Mouse (Mus musculus) brain, embryonic 18.5 days (tissue): ENCODE data around the gene 3110082I17Rik.
"Not testable (repeated sequence)": the region's sequence is repeated elsewhere in the genome, so short reads cannot be mapped to it uniquely, and the experiment has no call there.

Source experiments
- DNase-seq: peaks from one replicate; pipeline ENCODE4 v3.0.0-alpha.2; 2012; ENCODE audit warnings: low read depth, low spot score

3110082I17Rik gene

GRCm38 (mm10) chr5:139395528-139395927, 64.8 kb downstream of the 3110082I17Rik start:
- no peak for DNase-seq

GRCm38 (mm10) chr5:139394399-139394798, 65.9 kb downstream of the 3110082I17Rik start:
- no peak for DNase-seq

- no peak for DNase-seq
These were observed 67.1 kb downstream of the 3110082I17Rik start for GRCm38 (mm10) chr5:139393197-139393588.

GRCm38 (mm10) chr5:139392219-139393196, 67.8 kb downstream of the 3110082I17Rik start:
- no peak for DNase-seq

GRCm38 (mm10) chr5:139391309-139391990, 68.9 kb downstream of the 3110082I17Rik start:
- no peak for DNase-seq

DNA sequence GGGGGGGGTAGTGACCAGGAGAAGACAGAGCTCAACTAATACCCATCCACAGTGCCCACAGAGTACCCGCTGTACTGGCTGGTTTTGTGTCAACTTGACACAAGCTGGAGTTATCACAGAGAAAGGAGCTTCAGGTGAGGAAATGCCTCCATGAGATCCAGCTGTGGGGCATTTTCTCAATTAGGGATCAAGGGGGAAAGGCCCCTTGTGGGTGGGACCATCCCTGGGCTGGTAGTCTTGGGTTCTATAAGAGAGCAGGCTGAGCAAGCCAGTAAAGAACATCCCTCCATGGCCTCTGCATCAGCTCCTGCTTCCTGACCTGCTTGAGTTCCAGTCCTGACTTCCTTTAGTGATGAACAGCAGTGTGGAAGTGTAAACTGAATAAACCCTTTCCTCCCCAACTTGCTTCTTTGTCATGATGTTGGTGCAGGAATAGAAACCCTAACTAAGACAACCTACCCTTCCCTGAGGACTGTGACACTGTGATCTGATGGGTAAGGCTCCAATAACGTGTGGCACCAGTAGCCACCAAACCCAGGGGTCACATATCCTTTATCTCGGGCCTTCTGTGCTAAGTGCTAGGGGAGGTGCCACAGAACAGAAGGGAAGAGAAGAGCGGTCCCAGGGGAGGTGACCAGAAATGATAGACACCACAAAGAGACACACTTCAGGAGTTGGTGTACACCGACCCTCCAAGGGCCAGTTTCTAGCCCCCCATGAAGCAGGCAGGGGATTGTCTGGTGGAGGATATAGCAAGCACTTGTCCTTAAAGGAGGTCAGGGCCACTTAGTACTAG, 69.8 kb downstream of the 3110082I17Rik start:
- DNase-seq: not testable (repeated sequence)

DNA sequence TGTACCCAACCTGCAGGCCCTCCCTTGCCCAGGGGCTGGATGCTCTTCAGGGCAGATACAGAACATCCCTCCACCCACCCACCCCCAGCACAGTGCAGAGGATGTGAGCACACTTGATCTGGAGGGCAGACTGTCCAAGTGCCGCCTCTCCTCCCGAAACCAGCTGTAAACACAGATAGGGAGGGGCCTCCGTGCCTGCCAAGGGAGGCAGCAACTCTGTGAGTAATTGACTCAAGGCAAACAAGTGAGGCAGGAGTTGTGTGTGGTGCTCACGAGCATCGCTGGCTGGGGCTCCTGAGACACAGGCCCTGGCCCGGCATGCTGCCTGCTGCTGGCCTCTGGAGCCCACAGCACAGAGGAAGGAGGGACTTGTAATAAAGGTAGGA, 70.7 kb downstream of the 3110082I17Rik start:
- no peak for DNase-seq

DNA sequence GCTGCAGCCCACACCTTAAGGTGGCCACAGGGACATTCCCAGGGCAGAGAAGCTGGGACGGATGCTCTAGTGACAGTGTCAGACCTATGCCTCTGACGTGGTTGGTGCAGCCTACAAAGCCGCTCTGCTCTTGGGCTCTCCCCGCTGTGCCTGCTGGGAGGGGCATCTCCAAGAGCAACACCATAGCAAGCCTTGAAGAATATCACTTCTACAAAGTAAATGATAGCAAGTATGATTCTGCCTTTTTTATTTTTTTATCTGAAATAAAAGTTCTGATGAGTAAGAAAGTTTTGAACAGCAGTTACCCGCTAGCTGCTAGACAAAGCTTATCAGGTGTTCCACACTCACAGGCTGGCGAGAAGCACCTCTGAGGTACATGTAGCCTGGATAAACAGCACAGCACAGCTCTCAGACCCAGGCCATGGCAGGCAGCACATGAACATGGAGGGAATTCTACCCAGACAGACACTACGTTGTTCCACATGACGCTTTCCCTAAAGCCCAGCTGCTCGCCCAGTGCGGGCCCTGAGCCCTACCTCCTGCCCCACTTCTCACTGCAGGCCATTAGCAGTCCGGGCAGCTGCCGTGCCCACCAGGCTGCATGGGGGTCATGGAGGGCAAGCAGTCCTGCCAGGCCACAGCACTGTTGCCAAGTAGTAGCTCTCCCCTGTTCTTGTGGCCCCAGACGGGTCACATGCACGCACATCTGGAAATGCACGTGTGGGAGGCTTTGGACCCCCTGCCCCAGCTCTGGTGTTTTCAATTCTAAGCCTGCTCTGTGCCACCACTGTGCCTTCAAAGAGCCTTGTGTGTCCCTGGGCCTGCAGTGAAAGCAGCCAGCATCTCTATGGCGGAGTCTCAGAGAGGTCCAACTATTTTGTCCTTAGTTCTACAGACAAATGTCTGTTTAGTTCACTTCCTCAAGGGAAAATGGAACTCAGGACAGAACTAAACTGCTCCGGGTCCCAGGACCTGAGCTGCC, 71.3 kb downstream of the 3110082I17Rik start:
- no peak for DNase-seq

- DNase-seq: no peak
These were observed 72.1 kb downstream of the 3110082I17Rik start for GRCm38 (mm10) chr5:139388195-139388570.

GRCm38 (mm10) chr5:139387329-139388194, 72.8 kb downstream of the 3110082I17Rik start:
- no peak for DNase-seq

DNA sequence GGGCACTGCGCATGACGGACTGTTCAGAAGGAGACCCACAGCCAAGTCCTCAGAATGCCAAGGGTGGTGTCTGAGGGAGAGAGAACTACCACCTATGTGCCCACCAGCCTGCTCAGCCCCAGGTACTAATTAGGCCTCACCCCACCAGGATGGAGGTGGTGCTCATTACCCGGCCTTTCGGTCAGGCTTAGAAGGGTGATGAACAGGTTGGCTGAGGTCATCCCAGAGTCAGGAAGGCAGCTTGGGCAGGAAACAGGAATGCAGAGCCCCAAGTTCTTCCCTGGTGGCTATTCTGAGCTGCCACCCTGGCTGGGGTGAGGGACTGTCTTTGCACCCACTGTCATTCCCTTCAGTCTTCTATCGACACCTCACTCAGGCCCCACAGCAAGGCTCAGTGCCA, 74.3 kb downstream of the 3110082I17Rik start:
- DNase-seq: no peak

DNA sequence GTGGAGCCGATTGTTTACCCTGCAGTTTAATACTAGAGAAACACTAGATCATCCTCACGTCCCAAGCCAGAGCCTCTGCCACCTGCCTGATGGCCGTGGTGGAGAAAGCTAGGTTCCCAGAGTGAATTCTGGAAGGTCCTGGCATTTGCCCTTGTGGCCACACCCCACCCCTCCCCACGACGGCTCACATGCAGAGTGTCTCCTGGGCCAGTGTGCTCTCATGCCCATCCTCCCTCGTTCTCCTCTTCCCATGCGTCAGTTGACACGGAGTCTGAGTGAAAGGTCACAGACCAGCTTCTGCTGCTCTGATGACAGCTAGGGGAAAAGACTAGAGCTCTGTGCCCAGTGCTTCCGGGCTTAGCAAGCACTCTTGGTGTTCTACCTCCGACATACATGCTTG, 75.8 kb downstream of the 3110082I17Rik start:
- no peak for DNase-seq

DNA sequence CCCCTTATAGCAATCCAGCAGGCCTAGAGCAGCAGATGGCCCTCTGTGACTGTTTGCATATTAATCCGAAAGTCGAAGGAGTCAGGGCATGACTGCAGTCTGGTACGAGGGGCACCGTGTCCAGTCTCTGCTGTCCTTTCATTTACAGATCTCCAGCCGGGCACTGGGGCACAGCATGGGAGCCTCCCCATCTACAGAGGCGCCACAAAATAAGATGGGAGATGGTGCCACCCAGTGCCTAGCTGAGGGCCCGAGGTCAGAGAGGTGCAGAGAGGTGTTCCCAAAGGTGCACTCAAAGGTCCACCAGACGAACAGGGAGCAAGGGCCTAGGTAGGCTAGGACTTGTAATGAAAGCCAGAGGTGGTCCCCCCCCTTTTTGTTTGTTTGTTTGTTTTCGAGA, 77.1 kb downstream of the 3110082I17Rik start:
- no peak for DNase-seq

GRCm38 (mm10) chr5:139382760-139383159, 77.6 kb downstream of the 3110082I17Rik start:
- no peak for DNase-seq

DNA sequence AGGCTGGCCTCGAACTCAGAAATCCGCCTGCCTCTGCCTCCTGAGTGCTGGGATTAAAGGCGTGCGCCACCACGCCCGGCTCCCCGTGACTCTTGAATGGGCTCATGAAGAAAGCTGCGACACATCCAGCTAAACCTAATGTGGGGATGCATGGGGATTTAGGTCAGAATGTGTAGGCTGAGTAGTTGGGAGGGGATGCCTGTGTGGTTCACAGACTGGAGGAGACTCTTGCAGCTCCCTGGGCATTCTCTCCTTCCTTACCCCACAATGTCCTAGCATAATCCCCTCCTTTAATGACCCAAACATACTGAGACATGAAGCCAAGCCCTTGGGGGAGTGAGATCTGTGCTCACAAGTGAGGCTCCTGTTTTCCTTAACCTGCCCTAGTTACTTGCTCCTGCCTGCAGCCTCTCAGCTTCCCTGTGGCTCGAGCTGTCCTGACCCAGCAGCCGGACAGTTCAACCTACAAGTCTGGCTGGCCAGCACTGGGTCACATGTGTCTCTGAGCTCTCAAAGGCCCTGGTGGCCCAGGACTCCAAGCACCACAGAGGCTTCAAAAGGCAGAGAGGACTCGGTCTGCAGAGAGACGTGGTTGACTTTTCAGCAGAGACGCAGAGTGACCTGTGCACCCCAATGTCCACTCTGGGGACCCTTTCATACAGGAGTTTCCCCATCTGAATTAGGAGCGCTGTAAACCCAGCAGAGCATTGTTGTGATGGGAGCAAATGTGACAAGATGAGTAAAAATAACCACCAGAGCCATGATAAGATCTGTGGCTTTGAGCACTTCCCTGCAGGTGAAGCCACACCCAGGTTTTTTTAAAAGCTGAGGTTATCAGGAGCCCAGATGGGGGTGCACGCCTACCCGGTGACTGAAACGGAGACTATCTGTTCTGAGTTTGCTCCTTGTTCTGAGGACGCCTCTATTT, 78.5 kb downstream of the 3110082I17Rik start:
- no peak for DNase-seq

GRCm38 (mm10) chr5:139380385-139381248, 79.7 kb downstream of the 3110082I17Rik start:
- DNase-seq: no peak

- no peak for DNase-seq
These were observed 80.4 kb downstream of the 3110082I17Rik start for GRCm38 (mm10) chr5:139379771-139380384.
